31 mouse cellular contexts compared by ENCODE assay signal in the genomic region with DNA sequence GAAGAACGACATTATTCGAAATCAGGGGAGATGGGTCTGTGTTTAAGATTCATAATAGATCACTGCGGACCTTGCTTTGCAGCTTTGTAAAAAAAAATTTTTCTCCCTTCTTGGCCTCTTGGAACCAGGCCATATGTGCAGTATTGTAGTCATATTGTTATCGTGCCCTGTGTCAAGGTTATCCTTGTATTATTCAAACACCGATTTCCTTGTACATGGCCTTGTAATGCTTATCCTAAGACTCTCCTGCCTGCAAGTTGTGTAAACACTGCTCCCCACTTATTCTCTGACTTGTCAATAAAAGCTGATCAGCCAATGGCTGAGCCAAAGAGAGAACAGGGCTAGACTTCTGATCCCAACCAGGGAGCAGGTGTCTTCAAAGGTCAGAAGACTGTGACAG. TPM values are rescaled to one million over a fixed set of nuclear protein-coding genes. Genes with fewer than 3 reads are reported as not detected.
DNase-seq lines count a peak whose midpoint lies in the region; ATAC-seq lines count a peak whose summit lies in the region.
"Had no signal": no experiment of that assay in that cellular context is flagged by ENCODE, and none has a peak within 500 bp of the region (broad histone marks: within the 10 kb centered on the region; RNA-seq: fewer than 3 reads in every experiment).

No protein-coding gene starts in this region.

- no peaks in the 10 kb centered on the region for H3K4me1 ChIP-seq in stomach, embryonic 15.5 days
- H3K4me1 ChIP-seq in neural tube, embryonic 15.5 days, result no peaks in the 10 kb centered on the region
- H3K4me1 ChIP-seq: embryonic facial prominence, embryonic 12.5 days; embryonic facial prominence, embryonic 15.5 days; heart, embryonic 12.5 days; heart, embryonic 15.5 days; hindbrain, embryonic 10.5 days had no signal

- no peaks in the 10 kb centered on the region for H3K9me3 ChIP-seq in stomach, embryonic 15.5 days
- no peaks in the 10 kb centered on the region for H3K9me3 ChIP-seq in neural tube, embryonic 15.5 days (replicated peaks)
- H3K9me3 ChIP-seq: embryonic facial prominence, embryonic 12.5 days; embryonic facial prominence, embryonic 15.5 days; heart, embryonic 12.5 days; heart, embryonic 15.5 days; hindbrain, embryonic 10.5 days; hindbrain, embryonic 13.5 days had no signal

- H3K4me3 ChIP-seq in stomach, embryonic 15.5 days (replicated peaks), result no peak overlapping the region
- no peak overlapping the region for H3K4me3 ChIP-seq in neural tube, embryonic 15.5 days (replicated peaks)
- H3K4me3 ChIP-seq: embryonic facial prominence, embryonic 12.5 days; embryonic facial prominence, embryonic 15.5 days; heart, embryonic 12.5 days; heart, embryonic 15.5 days; hindbrain, embryonic 10.5 days; hindbrain, embryonic 13.5 days had no signal

- peak; percentile 65; the same call in 1 of the 2 replicates for ATAC-seq in stomach, embryonic 15.5 days (ENCODE audit: insufficient read depth, low FRiP score, low read depth)
- no peak for ATAC-seq in neural tube, embryonic 15.5 days (ENCODE audit: low FRiP score)
- ATAC-seq: activated CD4-positive, CD25-positive, alpha-beta regulatory T cell, adult 4 months; forebrain, embryonic 14.5 days; forebrain, postnatal 0 days; hindbrain, embryonic 16.5 days had no signal

- H3K27me3 ChIP-seq in stomach, embryonic 15.5 days (replicated peaks), result no peaks in the 10 kb centered on the region
- no peaks in the 10 kb centered on the region for H3K27me3 ChIP-seq in neural tube, embryonic 15.5 days (replicated peaks)
- H3K27me3 ChIP-seq: embryonic facial prominence, embryonic 12.5 days; embryonic facial prominence, embryonic 15.5 days had no signal

- 23% methylated on average over 5 of the region's 5 CpGs for WGBS in large intestine, adult 2 months
- 62% methylated on average over 5 of the region's 5 CpGs for WGBS in stomach, embryonic 15.5 days
- WGBS in neural tube, embryonic 15.5 days, result 83% methylated on average over 5 of the region's 5 CpGs

- peak overlapping the region; percentile 26; the same call in 1 of the 2 replicates for H3K27ac ChIP-seq in stomach, embryonic 15.5 days
- no peak overlapping the region for H3K27ac ChIP-seq in neural tube, embryonic 15.5 days (replicated peaks)
- H3K27ac ChIP-seq: embryonic facial prominence, embryonic 12.5 days; embryonic facial prominence, embryonic 15.5 days; heart, embryonic 15.5 days; hindbrain, embryonic 10.5 days; hindbrain, embryonic 13.5 days had no signal

- peak; percentile 46 for DNase-seq in adrenal gland, adult 2 months
- DNase-seq in adrenal gland, postnatal 14 days, result no peak
- peak; percentile 53 for DNase-seq in large intestine, adult 2 months (ENCODE audit: low read depth, low spot score)
- DNase-seq in urinary bladder, adult 18-20 months (ENCODE audit: low spot score in 2 of 2), result no peak
- DNase-seq in left cerebral cortex, adult 11 months (ENCODE audit: low spot score), result no peak
- DNase-seq in urinary bladder, adult 2 months (ENCODE audit: low spot score), result no peak
- DNase-seq: adrenal gland, postnatal 25 days; cerebellum, adult 11-12 months; cerebellum, adult 9-10 months; cerebellum, postnatal 14 days; forebrain, postnatal 0 days; gastrocnemius, postnatal 25 days; heart, adult 18-20 months; heart, postnatal 10 days; heart, postnatal 36 days had no signal

- no peak overlapping the region for H3K9ac ChIP-seq in stomach, embryonic 15.5 days
- H3K9ac ChIP-seq in neural tube, embryonic 15.5 days (replicated peaks), result no peak overlapping the region
- H3K9ac ChIP-seq: embryonic facial prominence, embryonic 12.5 days; embryonic facial prominence, embryonic 15.5 days; forebrain, postnatal 0 days; heart, embryonic 12.5 days; heart, embryonic 15.5 days had no signal

- no peaks in the 10 kb centered on the region for H3K36me3 ChIP-seq in stomach, embryonic 15.5 days
- H3K36me3 ChIP-seq in neural tube, embryonic 15.5 days, result no peaks in the 10 kb centered on the region
- H3K36me3 ChIP-seq: embryonic facial prominence, embryonic 12.5 days; embryonic facial prominence, embryonic 15.5 days; heart, embryonic 12.5 days; heart, embryonic 15.5 days; hindbrain, embryonic 10.5 days; hindbrain, embryonic 13.5 days had no signal

- H3K4me2 ChIP-seq in stomach, embryonic 15.5 days, result no peak overlapping the region
- no peak overlapping the region for H3K4me2 ChIP-seq in neural tube, embryonic 15.5 days
- H3K4me2 ChIP-seq: embryonic facial prominence, embryonic 12.5 days; embryonic facial prominence, embryonic 15.5 days; heart, embryonic 12.5 days; heart, embryonic 15.5 days; hindbrain, embryonic 13.5 days had no signal

RNA-seq across cellular contexts. Expression of a gene that starts 13.5 kb away (rescaled TPM):
- not detected for total RNA-seq in adrenal gland, adult 2 months (2021)
- not detected in 2 replicates for polyA plus RNA-seq in adrenal gland, adult 2 months (2012; rRNA removed)
- not detected in 2 replicates for total RNA-seq in adrenal gland, postnatal 14 days (2021)
- not detected in 2 replicates for polyA plus RNA-seq in large intestine, adult 2 months (2012; rRNA removed)
- not detected in 2 replicates for polyA plus RNA-seq in stomach, embryonic 15.5 days (2015; fragmentation: Nextera tagmentation; extraction: Ambion mirVana)
- polyA plus RNA-seq in neural tube, embryonic 15.5 days (2015; fragmentation: Nextera tagmentation; extraction: Ambion mirVana), result not detected in 2 replicates
- polyA plus RNA-seq in urinary bladder, adult 2 months (2012; rRNA removed), result not detected in 2 replicates
- total RNA-seq: adrenal gland, adult 18-20 months; adrenal gland, postnatal 25 days; forebrain, postnatal 0 days; gastrocnemius, adult 8-10 months; gastrocnemius, postnatal 25 days; heart, adult 18-20 months; heart, postnatal 10 days; heart, postnatal 36 days had no signal
- polyA plus RNA-seq: activated CD4-positive, CD25-positive, alpha-beta regulatory T cell, adult 4 months; brain, embryonic 14.5 days; embryonic facial prominence, embryonic 12.5 days; embryonic facial prominence, embryonic 15.5 days; forebrain, embryonic 11.5 days; forebrain, embryonic 14.5 days; forebrain, postnatal 0 days; frontal cortex, adult 2 months; heart, embryonic 12.5 days; heart, embryonic 15.5 days; hindbrain, embryonic 10.5 days; hindbrain, embryonic 13.5 days; hindbrain, embryonic 16.5 days had no signal

RNA-seq across cellular contexts. Expression of a gene that starts 26.2 kb away (rescaled TPM):
- total RNA-seq in adrenal gland, adult 2 months (2021), result 10 to 100 TPM; 49.2 to 61.1 TPM
- polyA plus RNA-seq in adrenal gland, adult 2 months (2012; rRNA removed), result 44.1 and 48.4 TPM in 2 replicates
- 34.3 and 52.4 TPM in 2 replicates for total RNA-seq in adrenal gland, postnatal 14 days (2021)
- polyA plus RNA-seq in large intestine, adult 2 months (2012; rRNA removed), result 68.3 and 78.0 TPM in 2 replicates
- polyA plus RNA-seq in stomach, embryonic 15.5 days (2015; fragmentation: Nextera tagmentation; extraction: Ambion mirVana), result 32.5 and 33.2 TPM in 2 replicates
- 28.9 and 29.7 TPM in 2 replicates for polyA plus RNA-seq in neural tube, embryonic 15.5 days (2015; fragmentation: Nextera tagmentation; extraction: Ambion mirVana)
- 29.9 and 36.3 TPM in 2 replicates for polyA plus RNA-seq in urinary bladder, adult 2 months (2012; rRNA removed)

RNA-seq across cellular contexts. Expression of a gene that starts 28.8 kb away (rescaled TPM):
- under 1 TPM; 0.41 to 0.43 TPM for total RNA-seq in adrenal gland, adult 2 months (2021)
- polyA plus RNA-seq in adrenal gland, adult 2 months (2012; rRNA removed), result 0.01 and 0.07 TPM in 2 replicates
- total RNA-seq in adrenal gland, postnatal 14 days (2021), result 0.79 and 1.3 TPM in 2 replicates
- polyA plus RNA-seq in large intestine, adult 2 months (2012; rRNA removed), result 0.36 and 0.75 TPM in 2 replicates
- polyA plus RNA-seq in stomach, embryonic 15.5 days (2015; fragmentation: Nextera tagmentation; extraction: Ambion mirVana), result 2.1 and 2.3 TPM in 2 replicates
- polyA plus RNA-seq in neural tube, embryonic 15.5 days (2015; fragmentation: Nextera tagmentation; extraction: Ambion mirVana), result 1.1 and 1.4 TPM in 2 replicates
- polyA plus RNA-seq in urinary bladder, adult 2 months (2012; rRNA removed), result 0.32 and 0.41 TPM in 2 replicates
- total RNA-seq: heart, adult 18-20 months had no signal

RNA-seq across cellular contexts. Expression of a gene that starts 51.4 kb away (rescaled TPM):
- 1 to 10 TPM; 3.2 to 5.6 TPM for total RNA-seq in adrenal gland, adult 2 months (2021)
- 1.2 and 1.7 TPM in 2 replicates for polyA plus RNA-seq in adrenal gland, adult 2 months (2012; rRNA removed)
- total RNA-seq in adrenal gland, postnatal 14 days (2021), result 3.9 and 5.1 TPM in 2 replicates
- polyA plus RNA-seq in large intestine, adult 2 months (2012; rRNA removed), result 163 and 237 TPM in 2 replicates
- polyA plus RNA-seq in stomach, embryonic 15.5 days (2015; fragmentation: Nextera tagmentation; extraction: Ambion mirVana), result 29.0 and 32.7 TPM in 2 replicates
- 4.8 and 6.0 TPM in 2 replicates for polyA plus RNA-seq in neural tube, embryonic 15.5 days (2015; fragmentation: Nextera tagmentation; extraction: Ambion mirVana)
- 8.7 and 16.9 TPM in 2 replicates for polyA plus RNA-seq in urinary bladder, adult 2 months (2012; rRNA removed)

Comparison
In these comparisons a context has a peak if more than half of its experiments do, and no peak if none do; other contexts are left out.
1. DNase-seq: peak in adrenal gland, adult 2 months (single experiment) and large intestine, adult 2 months (single experiment); none in adrenal gland, postnatal 14 days (single experiment), urinary bladder, adult 18-20 months (0 of 2), left cerebral cortex, adult 11 months (single experiment) and urinary bladder, adult 2 months (single experiment).